Mouse (Mus musculus) lung, embryonic 14.5 days (tissue): ENCODE results near the gene Gm6993. TPM values are rescaled to one million over a fixed set of nuclear protein-coding genes. Genes with fewer than 3 reads are reported as not detected.
A peak's percentile ranks its signal among the peaks of the same experiment; 100 is the strongest.

ENCODE experiments used
- ATAC-seq: fragments of 200-750 bp; cut with Nextera tagmentation; 2 replicates; pipeline ENCODE4 v1.8.0; 2017; ENCODE audit warnings: mild to moderate bottlenecking, moderate TSS enrichment, moderate library complexity; ENCODE audit not compliant: insufficient read depth
- DNase-seq: peaks from one replicate; pipeline ENCODE4 v3.0.0-alpha.2; 2015
- H3K27ac ChIP-seq: fragments of 300-500 bp; sonication (generic); 2 replicates; pipeline ENCODE4 v1.5.1; 2014; ENCODE audit warnings: low read depth, mild to moderate bottlenecking, moderate library complexity
- H3K27me3 ChIP-seq: fragments of 300-500 bp; sonication (generic); 2 replicates; pipeline ENCODE4 v1.6.1; 2014; ENCODE audit warnings: low read length, control low read depth; ENCODE audit not compliant: insufficient read depth
- H3K36me3 ChIP-seq: fragments of 300-500 bp; sonication (generic); 2 replicates; pipeline ENCODE4 v1.6.1; 2014; ENCODE audit warnings: control low read depth; ENCODE audit not compliant: insufficient read depth
- H3K4me1 ChIP-seq: fragments of 300-500 bp; sonication (generic); 2 replicates; pipeline ENCODE4 v1.6.1; 2014; ENCODE audit warnings: antibody characterized with exemption, control low read depth; ENCODE audit not compliant: insufficient read depth
- H3K4me2 ChIP-seq: fragments of 300-500 bp; sonication (generic); 2 replicates; pipeline ENCODE4 v1.6.1; 2014; ENCODE audit warnings: mild to moderate bottlenecking
- H3K4me3 ChIP-seq: fragments of 300-500 bp; sonication (generic); 2 replicates; pipeline ENCODE4 v1.5.1; 2014; ENCODE audit warnings: low read depth, low read length
- H3K9ac ChIP-seq: fragments of 300-500 bp; sonication (generic); 2 replicates; pipeline ENCODE4 v1.6.1; 2014
- H3K9me3 ChIP-seq: fragments of 300-500 bp; sonication (generic); 2 replicates; pipeline ENCODE4 v1.6.1; 2016; ENCODE audit warnings: low read depth, low read length, control low read depth
- CTCF ChIP-seq: IDR thresholded peaks from 2 replicates; pipeline ENCODE4 v1.5.1; 2016; ENCODE audit warnings: antibody characterized with exemption, low read depth
- WGBS: fragments of 180-500 bp; shearing (Covaris S2); extraction: QIAGEN DNeasy Blood & Tissue Kit; methylation state at CpG from one replicate; pipeline ENCODE4 v1.1.7; 2014; 5-methylcytosine and 5-hydroxymethylcytosine counted together
- polyA plus RNA-seq: library from polyadenylated mRNA; unstranded; fragments of >200 nt; fragmentation: Nextera tagmentation; extraction: Ambion mirVana; gene quantifications from 2 replicates; pipeline ENCODE4 v1.2.1, GENCODE M21; 2014

Gm6993 gene
- polyA plus RNA-seq, 1 experiment from 2014 or later: not detected

DNA sequence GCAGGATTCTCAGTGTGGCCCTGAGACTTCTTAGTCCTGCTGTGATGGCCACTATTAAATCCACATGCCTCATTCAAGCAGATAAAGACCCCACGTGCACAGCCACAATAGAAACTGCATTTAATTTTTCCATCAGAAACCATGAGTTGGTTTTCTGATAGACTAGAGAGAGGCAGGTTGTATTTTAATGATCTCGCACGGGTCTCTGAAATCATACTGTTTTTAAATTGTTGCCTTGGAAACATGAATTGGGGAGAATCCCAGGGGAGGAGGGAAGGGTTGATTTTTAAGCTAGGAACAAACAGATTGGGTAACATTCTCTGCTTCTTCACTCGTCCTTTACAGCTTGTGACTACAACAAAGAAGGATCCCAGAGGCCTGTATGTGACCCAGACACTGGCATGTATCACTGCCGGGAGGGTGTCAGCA, 31.2 kb upstream of the Gm6993 start:
- H3K4me1 ChIP-seq: peaks cover 2% of the 10 kb centered on the region; the same call in 1 of the 2 replicates
- H3K4me2 ChIP-seq: no peak overlapping the region
- H3K4me3 ChIP-seq: no peak overlapping the region
- H3K9ac ChIP-seq: no peak overlapping the region
- DNase-seq (no peak), ATAC-seq (no peak)
- H3K27ac ChIP-seq: no peak overlapping the region
- H3K36me3 ChIP-seq: no peaks in the 10 kb centered on the region
- no peak for TF ChIP-seq CTCF
- no peaks in the 10 kb centered on the region for H3K27me3 ChIP-seq
- no peaks in the 10 kb centered on the region for H3K9me3 ChIP-seq
- 56% methylated on average over 5 of the region's 5 CpGs for WGBS

GRCm38 (mm10) chr12:31213556-31213955, 27.0 kb upstream of the Gm6993 start:
- no peak for ATAC-seq
- H3K4me1 ChIP-seq: peaks cover 2% of the 10 kb centered on the region; the same call in 1 of the 2 replicates
- no peaks in the 10 kb centered on the region for H3K36me3 ChIP-seq
- no peaks in the 10 kb centered on the region for H3K9me3 ChIP-seq
- H3K27me3 ChIP-seq: no peaks in the 10 kb centered on the region
- H3K27ac ChIP-seq: peak overlapping the region; percentile 32; the same call in 1 of the 2 replicates
- no peak for TF ChIP-seq CTCF
- 66% methylated on average over 7 of the region's 7 CpGs for WGBS
- H3K9ac ChIP-seq: no peak overlapping the region
- H3K4me3 ChIP-seq: no peak overlapping the region
- peak; percentile 37 for DNase-seq
- no peak overlapping the region for H3K4me2 ChIP-seq

DNA sequence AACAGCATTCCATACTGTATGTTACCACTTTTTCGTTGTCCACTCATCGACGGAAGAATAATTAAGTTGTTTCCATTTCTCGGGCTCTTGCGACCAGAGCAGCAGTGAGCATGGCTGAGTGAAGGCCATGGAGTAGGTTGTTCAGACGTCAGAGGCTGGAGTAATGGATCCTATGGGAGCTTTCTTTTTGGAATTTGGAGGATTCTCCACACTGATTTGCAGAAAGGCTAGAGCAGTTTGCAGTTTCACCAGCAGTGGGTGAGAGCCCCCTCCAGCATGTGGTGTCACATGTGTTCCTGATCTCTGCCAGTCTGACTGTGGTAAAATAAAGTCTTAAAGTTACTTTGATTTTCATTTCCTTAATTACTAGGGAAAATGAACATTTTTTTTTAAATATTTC, 25.6 kb upstream of the Gm6993 start:
- no peak for ATAC-seq
- no peaks in the 10 kb centered on the region for H3K27me3 ChIP-seq
- H3K27ac ChIP-seq: no peak overlapping the region
- H3K36me3 ChIP-seq: no peaks in the 10 kb centered on the region
- 65% methylated on average over 6 of the region's 6 CpGs for WGBS
- no peaks in the 10 kb centered on the region; the same call in 1 of the 2 replicates for H3K4me1 ChIP-seq
- no peak overlapping the region for H3K9ac ChIP-seq
- no peaks in the 10 kb centered on the region for H3K9me3 ChIP-seq
- DNase-seq: no peak
- no peak for TF ChIP-seq CTCF
- H3K4me2 ChIP-seq: no peak overlapping the region
- H3K4me3 ChIP-seq: no peak overlapping the region

GRCm38 (mm10) chr12:31217232-31217631, 23.3 kb upstream of the Gm6993 start:
- no peak overlapping the region for H3K9ac ChIP-seq
- no peak for TF ChIP-seq CTCF
- ATAC-seq (no peak), DNase-seq (no peak)
- H3K4me3 ChIP-seq: no peak overlapping the region
- WGBS: 72% methylated on average over 5 of the region's 5 CpGs
- no peaks in the 10 kb centered on the region for H3K36me3 ChIP-seq
- H3K4me1 ChIP-seq: no peaks in the 10 kb centered on the region; the same call in 1 of the 2 replicates
- no peak overlapping the region for H3K4me2 ChIP-seq
- no peaks in the 10 kb centered on the region for H3K9me3 ChIP-seq
- no peaks in the 10 kb centered on the region for H3K27me3 ChIP-seq
- no peak overlapping the region for H3K27ac ChIP-seq

DNA sequence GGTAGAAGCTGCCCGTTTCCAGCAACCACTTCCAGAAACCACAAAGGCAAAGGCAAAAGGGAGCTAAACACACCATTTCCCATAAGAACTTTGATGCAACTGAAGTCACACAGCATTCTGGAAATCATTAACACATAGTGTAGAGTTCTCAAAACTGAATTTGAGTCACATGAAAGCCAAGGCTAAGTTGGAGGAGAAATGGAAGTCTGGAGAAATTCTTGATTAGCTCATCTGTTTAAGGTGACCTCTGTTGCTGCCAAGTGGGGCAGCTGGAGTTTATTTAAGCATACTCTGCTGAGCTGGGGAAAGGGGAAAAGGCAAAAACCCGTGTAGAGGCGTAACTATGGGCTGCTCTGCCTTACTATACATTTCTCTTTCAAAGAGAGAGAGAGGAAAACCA, 21.8 kb upstream of the Gm6993 start:
- H3K4me3 ChIP-seq: no peak overlapping the region
- 0 out of 2 replicates have a peak overlapping the region, but pooled peaks have one; percentile 58 for H3K27ac ChIP-seq
- TF ChIP-seq CTCF: no peak
- no peaks in the 10 kb centered on the region for H3K27me3 ChIP-seq
- H3K9ac ChIP-seq: no peak overlapping the region
- H3K4me1 ChIP-seq: no peaks in the 10 kb centered on the region; the same call in 1 of the 2 replicates
- H3K36me3 ChIP-seq: no peaks in the 10 kb centered on the region
- no peak overlapping the region for H3K4me2 ChIP-seq
- H3K9me3 ChIP-seq: no peaks in the 10 kb centered on the region
- DNase-seq (peak; percentile 70), ATAC-seq (peak; percentile 46; the same call in 1 of the 2 replicates)
- 33% methylated on average over 3 of the region's 3 CpGs for WGBS

GRCm38 (mm10) chr12:31221522-31221921, 19.0 kb upstream of the Gm6993 start:
- no peaks in the 10 kb centered on the region for H3K4me1 ChIP-seq
- H3K4me2 ChIP-seq: no peak overlapping the region
- no peaks in the 10 kb centered on the region for H3K36me3 ChIP-seq
- H3K27me3 ChIP-seq: no peaks in the 10 kb centered on the region
- no peak overlapping the region for H3K4me3 ChIP-seq
- 62% methylated on average over 6 of the region's 6 CpGs for WGBS
- no peak overlapping the region for H3K9ac ChIP-seq
- DNase-seq (no peak), ATAC-seq (no peak)
- no peak for TF ChIP-seq CTCF
- no peaks in the 10 kb centered on the region for H3K9me3 ChIP-seq
- H3K27ac ChIP-seq: no peak overlapping the region

GRCm38 (mm10) chr12:31222282-31222681, 18.3 kb upstream of the Gm6993 start:
- no peak for TF ChIP-seq CTCF
- no peaks in the 10 kb centered on the region for H3K27me3 ChIP-seq
- no peaks in the 10 kb centered on the region for H3K4me1 ChIP-seq
- no peaks in the 10 kb centered on the region for H3K36me3 ChIP-seq
- H3K27ac ChIP-seq: no peak overlapping the region
- ATAC-seq (no peak; the same call in 1 of the 2 replicates), DNase-seq (no peak)
- H3K4me3 ChIP-seq: no peak overlapping the region
- no peak overlapping the region for H3K4me2 ChIP-seq
- no peak overlapping the region for H3K9ac ChIP-seq
- no peaks in the 10 kb centered on the region for H3K9me3 ChIP-seq
- 45% methylated on average over 2 of the region's 2 CpGs for WGBS
